Mouse (Mus musculus): ENCODE data around the gene Shc1.

Gene Shc1

DNA sequence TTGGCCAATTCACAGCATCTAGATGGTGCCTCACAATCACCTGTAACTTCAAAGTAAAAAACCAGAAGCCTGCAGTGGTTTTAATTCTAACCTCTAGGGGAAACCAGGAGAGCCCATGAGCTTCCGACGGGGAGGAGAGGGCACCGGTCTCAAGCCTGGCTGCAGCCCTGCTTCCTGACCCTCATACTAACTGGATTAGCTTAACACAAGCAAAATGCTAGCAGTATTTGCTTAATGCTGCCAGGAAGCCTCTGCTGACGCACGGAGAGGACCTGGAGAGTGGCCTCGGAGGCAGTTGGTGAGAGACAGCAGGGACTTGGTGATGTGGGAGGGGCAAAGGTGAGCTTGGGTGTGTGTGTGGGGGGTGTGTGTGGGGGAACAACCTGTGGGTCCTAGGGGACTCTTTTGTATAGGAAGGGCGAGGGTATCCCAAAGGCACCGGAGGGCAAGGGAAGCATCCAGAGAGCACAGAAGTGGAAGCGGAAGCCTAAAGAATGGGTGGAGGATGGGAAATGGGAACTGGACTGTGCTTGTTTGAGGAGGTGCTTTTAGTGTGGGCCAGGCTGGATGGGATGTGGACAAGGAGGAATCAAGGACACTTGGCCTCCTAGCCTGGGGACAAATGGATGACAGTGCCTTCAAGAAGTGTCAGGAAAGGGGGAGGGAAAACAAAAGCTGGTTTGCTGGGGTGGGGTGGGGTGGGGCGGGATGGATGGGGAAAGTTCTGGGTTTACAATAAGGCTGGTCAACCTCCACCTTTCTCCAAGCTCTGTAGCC, 36.3 kb downstream of the Shc1 start, which contains the start of gene Pmvk:
Gene Pmvk (plus strand): TSS at position 141 of the 777 bp plus-strand sequence.
- no peak for DNase-seq

GRCm38 (mm10) chr3:89455786-89456285, 37.6 kb downstream of the Shc1 start:
- DNase-seq: no peak

DNA sequence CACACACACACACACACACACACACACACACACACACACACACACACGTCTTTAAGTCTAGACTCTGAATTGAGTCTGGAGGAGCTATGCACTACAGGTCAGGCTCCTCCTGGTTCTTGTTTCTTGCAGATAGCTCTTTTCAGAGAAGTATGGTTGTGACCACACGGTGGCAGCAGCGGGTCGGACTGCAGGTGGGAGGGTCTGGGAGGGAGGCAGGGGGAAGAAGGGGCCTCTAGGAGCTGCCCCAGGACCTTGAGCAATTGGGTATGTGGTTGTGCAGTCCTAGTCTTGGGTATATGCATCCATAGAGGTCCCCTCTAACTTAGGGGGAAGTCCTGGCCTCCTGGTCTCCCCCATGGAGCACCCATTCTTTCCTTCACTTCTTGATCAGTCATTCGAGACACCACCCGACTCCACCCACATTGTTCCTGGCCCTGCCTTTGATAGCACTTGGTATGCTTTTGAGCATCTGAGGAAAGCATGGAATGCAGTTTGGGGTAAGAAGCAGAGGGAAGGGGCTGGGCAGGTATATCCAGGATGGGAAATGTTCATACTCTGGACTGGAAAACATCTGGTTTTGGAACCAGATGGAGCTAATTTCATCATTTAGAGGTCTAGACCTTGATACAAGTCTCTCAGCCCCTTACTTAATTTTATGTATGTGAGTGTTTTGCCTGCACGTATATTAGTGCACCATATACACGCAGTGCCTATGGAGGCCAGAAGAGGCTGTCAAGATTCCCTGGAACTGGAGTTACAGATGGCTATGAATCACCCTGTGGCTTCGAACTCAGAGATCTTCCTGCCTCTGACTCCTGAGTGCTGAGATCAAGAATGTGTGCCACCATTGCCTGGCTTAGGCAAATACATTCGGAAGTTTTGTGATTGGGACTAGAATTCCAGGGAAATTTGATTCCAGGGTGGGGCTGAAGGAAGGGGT, 38.8 kb downstream of the Shc1 start:
- DNase-seq: peak; percentile 92

DNA sequence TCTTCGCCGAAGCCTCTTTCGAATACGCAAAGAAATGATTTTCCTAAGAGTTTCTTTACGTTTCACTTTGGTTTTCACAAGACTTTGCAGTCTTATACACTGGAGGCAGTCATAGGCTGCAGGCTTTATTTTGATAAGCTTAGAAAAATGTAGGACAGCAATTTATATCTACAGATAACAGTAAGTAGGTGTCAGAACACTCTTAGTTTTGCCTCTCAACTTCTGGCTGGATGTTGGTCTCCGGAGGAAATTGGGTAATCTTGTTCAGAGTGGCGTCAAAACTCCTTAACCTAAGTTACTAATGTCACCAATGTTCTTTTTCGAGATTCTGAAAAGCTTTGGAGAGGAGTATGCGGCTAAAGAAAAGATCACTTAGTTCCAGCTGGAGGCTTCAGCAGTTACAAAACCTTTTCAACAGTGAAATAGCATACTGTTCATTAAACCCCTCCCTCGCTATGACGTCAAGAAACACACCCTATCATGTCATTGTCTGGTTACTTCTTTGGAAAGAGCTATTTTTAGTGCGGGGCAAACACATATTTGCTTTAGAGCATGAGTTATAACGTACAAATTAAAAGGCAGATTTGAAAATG, 40.2 kb downstream of the Shc1 start:
- peak; percentile 92 for DNase-seq

- DNase-seq: peak; percentile 98
These were observed 40.9 kb downstream of the Shc1 start for GRCm38 (mm10) chr3:89458965-89459807.

- DNase-seq: no peak
These were observed 50.0 kb downstream of the Shc1 start for GRCm38 (mm10) chr3:89468268-89468667.

GRCm38 (mm10) chr3:89472280-89472679, 54.0 kb downstream of the Shc1 start:
- no peak for DNase-seq

DNA sequence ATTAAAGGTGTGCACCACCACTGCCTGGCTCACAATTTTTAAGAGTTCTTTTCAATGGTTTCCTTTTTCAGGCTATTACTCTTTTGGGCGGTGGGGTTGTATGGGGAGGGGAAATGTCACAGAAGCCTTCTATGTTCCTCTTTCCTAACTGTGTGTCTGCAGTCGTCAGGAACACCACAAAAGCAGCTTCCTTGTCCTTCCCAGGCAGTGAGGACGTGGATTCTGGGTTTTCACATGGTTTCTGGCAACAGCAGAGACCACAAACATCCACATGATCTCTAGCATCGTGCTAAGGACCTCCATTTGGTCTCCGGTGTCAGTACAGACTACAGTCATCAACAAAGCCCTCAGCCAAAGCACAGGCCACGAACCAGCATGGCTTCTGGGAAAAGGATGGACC, 55.6 kb downstream of the Shc1 start:
- DNase-seq: no peak

- no peak for DNase-seq
These were observed 60.8 kb downstream of the Shc1 start for GRCm38 (mm10) chr3:89479055-89479454.
